Mouse (Mus musculus) hindlimb bud, embryonic 11.5 days (tissue): ENCODE results near the gene Mab21l1.

ENCODE experiments used
- DNase-seq: peaks from one replicate; pipeline ENCODE4 v3.0.0-alpha.2; 2012; ENCODE audit warnings: low read depth, low spot score; ENCODE audit errors: extremely low spot score

Gene Mab21l1

DNA sequence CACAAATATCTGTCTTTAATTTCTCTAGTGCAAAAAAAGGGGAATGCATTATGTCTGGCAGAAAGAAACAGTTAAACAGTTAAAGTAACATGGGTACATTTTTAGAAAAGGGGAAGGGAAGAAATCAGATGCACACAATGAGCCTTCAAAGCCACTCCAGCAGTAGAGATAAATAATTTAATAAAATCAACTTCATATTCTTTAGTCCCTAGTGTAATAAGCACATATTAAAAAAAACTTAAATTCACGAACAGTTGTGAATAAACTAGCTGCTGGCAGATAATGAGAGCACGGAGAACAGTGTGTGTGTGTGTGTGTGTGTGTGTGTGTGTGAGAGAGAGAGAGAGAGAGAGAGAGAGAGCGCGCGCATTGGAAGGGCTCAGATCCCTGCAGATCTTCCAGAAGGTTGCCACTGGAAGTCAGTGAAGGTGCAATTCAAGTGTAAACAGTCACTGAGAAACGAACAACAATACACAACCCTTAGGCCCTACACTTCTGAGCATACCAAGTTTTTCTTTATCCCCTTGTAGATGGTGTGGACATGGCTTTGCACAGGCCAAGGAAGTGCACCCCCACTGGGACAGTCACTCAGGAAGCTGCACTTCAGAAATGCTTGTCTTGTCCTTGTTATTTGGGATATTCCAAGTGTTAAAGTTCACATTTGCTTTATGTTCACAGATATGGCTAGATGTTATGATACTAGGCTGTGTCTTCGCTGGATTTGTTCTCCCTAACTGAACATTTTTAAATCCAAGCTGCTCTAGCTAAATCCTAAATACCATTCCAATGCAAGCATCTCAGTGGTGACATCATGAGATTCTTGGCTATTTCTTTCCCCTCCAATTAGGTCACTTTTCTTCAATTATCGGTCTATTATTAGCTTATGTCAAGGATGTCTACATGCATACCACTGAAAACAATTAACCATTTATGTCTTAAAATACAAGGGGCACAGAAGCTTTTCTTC, 3.3 kb upstream of the Mab21l1 start:
- DNase-seq = no peak

DNA sequence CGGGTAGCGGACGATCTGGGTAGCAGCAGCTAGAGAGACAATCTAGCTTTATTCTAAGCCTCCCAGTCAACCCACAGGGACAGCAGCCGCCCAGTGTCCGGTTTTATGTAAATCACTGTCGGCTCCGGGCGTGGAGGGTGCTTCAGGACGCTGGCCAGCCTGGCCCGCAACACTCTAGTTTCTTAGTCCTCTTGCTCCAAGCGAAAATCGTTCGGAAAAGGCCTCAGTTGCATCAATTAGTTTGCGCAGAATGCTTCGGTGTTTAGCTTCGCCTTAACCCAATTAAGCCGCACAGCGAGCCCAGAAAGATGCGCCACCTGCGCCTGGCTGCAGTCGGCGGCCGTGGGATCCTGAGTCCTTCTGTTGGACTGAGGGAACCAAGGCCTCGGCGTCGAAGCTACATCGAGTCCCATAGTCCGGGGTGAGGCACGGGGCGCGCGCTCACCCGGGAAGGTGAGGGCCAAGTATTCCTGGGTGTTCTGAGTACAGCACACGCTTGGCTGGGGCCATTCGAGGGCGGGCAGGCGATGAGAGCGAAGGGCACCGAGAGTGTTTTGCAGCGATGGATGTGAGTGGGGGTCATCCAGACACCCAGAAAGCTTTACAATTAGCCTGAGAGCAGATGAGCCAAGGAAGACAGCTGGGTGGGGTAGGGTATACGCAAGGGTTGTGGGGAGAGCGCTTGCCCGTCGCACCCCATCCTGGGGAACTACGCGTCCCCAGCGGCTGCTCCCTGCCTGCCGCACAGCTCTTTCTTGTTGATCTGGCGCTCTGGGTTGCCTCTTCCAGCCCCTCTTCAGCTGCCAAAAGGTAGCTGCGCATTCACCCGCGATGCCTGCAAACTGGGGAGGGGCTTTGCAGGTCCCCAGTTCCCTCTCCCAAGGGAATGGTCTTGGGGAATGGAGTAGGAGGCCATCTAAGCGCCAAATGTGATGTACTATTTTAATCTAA, 1.9 kb upstream of the Mab21l1 start:
- DNase-seq = no peak

DNA sequence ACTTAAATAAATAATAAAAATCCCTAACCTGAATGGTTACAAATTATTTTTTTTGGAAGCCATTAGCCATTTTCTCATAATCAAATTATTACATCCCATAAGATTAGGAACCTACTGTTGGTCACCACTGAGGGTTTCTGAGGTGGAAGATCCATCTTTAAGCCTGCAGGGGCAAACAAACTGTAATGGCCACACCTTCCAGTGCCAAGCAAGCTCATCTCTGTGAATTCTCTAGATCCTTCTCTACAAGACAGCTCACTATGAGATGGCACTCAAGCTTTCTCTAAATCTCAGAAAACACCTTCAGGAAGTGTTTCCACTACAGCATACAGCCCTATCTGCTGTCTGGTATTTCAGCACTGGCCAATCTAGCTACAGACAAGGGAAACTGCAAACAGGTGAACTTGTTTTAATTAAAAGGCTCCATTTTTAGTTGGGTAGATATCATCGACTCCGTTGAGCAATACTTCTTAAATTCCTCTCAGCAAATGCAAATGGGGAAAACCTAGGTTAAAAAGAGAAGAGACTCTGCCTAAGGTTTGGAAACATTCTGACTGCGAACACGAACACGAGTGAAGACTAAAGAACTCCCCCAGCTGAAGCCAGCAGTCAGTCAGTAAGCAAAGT, 768 bp upstream of the Mab21l1 start:
- no peak for DNase-seq

DNA sequence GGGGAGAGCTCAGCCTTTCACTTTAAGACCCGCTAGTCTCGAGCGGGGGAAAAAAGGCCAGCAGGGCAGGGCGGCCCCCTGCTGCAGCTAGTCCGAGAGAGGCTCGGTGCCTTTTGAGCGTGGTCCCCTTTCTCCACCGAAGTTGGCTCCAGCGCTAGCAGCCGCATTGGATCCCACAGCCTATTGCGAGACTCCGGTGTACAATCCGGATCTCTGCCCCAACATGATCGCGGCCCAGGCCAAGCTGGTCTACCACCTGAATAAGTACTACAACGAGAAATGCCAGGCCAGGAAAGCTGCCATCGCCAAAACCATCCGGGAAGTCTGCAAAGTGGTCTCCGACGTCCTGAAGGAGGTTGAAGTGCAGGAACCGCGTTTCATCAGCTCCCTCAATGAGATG, 461 bp downstream of the Mab21l1 start:
- no peak for DNase-seq

DNA sequence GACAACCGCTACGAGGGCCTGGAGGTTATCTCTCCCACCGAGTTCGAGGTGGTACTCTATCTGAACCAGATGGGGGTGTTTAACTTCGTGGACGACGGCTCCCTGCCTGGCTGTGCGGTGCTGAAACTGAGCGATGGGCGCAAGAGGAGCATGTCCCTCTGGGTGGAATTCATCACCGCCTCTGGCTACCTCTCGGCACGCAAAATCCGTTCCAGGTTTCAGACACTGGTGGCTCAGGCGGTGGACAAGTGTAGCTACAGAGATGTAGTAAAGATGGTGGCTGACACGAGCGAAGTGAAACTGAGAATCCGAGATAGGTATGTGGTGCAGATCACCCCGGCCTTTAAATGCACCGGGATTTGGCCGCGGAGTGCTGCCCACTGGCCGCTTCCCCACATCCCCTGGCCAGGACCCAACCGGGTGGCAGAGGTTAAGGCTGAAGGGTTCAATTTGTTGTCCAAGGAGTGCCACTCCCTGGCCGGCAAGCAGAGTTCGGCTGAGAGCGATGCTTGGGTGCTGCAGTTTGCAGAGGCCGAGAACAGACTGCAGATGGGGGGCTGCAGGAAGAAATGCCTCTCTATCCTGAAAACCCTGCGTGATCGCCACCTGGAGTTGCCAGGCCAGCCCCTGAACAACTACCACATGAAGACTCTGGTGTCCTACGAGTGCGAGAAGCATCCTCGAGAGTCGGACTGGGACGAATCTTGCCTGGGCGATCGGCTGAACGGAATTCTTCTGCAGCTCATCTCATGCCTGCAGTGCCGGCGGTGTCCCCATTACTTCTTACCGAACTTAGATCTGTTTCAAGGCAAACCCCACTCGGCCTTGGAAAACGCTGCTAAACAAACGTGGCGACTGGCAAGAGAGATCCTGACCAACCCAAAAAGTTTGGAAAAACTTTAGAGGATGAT, 1.1 kb downstream of the Mab21l1 start:
- DNase-seq = no peak

DNA sequence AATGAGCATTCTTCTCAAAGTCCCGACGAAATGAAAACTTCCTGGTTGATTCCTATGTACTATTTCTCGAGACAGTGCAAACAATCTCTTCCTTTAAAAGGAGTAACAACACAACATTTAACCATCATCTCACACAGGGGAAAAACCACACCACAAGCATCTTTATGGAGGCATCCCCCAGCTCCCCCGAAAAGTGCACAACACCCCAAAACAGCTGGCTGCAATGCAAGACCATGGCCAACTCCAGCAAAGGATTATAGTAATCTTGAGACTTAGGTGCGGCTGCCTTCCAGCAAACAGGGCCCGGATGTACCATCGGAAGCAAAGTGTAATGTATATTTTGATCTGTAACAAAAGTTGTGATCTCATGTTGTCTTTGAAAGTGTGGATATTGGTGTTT, 1.8 kb downstream of the Mab21l1 start:
- no peak for DNase-seq

DNA sequence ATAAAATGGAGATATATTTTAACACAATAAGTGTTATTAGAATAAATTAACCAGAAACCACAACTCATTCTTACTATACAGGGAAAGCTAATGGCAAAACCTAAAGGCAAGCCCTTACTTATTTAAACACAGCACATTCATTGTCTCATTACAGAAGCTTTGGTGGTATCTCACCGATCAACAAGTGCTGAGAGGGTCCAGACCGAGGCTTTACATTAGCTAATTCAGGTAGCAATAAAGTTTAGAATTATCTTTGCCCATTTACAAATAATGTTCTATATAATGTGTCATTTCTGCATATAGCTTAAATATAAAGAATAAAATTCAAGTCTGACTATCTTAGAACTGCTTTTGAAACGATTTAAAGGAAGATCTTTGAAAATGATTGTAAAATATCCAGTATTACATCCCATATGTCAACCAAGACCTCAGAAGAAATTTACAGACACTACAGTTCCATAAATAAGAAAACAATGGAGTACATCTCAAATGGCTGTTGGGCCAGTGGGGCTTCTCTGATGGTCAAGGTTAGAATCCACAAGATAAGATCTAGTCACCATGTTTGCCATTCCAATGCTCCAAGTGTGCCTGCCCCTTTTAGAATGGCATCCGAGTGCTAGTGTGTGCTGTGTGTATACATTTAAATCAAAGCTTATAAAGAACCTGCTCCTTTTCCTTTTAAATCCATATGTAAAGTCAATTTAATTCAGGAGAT, 3.1 kb downstream of the Mab21l1 start:
- no peak for DNase-seq

DNA sequence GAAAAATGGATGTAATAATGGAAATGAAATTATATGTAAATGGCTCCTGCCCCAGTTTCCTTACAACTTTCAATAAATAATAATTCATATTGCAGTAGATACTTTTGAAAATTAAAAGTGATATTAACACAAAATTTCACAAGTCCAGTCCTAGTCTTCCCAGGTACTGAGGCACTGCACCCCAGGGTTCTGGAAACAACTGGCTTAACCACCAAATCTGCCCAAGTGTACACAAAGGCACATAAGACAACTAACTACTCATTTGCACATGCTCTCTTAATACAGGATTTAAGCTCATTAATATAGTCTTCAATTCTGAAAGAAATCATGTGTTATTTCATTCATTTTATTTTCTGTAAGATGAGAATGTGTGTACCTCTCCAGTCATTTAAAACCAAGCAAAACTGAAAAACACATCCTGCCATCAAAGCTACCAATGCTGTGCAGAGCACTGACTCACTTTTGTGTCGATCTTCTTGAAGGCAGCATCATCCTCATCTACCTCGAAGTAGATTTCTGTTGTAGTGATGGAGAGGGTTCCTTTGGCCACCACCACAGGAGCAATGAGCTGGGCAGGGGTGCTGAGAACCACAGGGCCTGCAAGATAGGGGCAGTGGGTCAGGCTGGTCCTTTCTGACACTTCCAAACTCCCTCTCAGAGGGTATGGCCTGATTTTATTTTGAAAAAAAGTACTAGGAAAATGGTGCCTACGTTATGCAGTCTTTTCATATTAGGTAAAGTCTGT, 3.8 kb downstream of the Mab21l1 start:
- no peak for DNase-seq

DNA sequence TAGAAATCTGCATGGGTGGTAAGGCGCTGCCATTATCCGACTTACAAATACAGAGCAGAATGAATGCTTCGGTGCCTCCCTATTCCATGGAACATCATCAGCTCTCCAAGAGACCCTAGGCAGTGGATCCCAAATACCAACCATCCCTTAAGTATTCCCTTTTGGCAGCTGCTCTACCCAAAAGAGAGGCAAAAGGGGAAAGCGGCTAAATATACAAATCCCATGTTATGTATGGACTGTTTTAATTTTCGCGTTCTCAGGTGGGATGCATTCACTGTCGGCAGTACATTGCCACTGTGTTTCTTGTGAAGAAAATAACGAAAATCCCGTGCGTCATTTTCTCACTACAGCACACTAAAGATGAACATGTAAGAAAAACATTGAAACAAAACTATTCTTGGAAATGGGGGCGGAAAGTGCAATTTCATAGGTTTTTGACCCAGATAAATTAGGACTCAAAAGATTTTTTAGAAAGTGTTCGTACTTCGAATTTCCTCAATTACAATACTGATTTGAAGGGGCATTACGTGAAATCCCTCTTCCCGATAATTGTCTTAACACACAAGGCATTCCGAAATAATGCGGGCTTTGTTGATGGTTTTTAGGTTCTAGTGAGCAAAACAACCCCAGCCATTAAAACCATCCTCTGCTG, 4.7 kb downstream of the Mab21l1 start:
- no peak for DNase-seq

DNA sequence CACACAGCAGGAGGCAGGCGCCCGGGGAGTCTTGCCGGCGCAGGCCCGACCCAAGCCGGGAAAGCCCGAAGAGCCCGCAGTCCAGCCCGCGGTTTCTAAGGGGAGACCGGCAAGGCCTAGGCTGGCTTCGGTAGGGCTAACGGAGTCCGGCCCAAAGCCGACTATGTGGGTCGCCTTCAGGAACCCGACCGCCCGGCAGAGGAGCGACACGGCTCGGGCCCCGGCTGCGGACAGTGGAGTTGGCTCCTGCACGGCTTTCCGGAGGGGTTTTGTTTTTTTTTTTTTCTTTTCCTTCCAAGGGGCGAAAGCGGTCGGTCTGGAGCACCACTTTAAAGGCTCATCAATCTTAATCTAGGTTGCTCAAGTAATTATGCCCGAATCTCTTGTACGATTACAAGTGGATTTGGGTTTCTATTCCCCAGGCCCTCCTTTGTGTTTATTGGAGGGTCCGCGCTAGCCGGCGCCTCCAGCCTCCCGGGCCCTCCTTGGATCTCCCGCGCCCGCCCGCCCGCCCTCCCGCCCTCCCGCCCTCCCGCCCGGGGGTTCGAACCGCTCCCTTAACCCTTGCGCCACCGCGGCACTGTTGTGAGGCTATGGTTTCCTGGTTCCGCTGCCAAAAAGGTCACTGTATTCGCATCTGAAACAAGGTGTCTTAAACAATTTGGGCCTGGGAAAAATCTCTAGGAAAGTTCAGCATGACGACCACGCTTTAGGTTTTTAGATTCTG, 5.3 kb downstream of the Mab21l1 start:
- DNase-seq = no peak

DNA sequence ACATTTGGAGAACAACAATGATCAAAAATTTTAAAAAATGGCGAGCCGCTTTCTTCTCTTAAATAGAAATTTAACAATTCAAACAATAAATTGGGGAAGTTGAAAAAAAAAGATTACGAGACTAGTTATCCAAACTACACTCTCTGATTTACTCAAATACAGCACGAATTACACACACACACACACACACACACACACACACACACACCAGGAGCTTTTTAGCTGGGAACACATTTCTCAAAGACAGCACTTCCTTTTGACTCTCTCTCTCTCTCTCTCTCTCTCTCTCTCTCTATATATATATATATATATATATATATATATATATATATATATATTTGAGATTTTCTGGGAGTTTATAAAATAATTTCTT, 5.9 kb downstream of the Mab21l1 start:
- no peak for DNase-seq

DNA sequence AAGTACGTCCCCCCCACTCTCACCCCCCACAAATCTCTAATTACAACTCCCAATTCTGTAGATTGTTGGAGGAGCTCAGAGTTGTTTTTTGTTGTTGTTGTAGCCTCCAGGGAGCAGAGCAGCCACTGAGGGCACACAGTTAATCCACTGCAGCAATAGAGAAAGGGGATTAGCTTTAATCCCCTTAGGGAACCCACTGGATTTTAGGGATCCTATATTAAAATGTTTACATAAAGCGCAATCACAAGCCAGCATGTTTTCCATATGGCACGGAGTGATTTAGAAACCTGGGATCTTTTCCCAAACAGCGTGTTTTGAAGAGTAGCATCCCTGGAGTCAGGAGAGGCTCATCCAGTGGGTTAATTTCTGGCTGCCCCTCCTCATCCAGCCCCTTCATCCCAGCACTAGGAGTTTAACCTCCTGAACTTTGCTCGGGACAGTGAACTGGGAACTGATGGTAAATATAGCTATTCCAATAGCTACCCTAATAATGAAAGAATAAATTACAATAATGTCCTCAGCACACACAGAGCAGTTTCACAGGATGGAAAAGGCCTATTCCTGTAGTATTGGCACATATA, 6.4 kb downstream of the Mab21l1 start:
- DNase-seq = no peak

DNA sequence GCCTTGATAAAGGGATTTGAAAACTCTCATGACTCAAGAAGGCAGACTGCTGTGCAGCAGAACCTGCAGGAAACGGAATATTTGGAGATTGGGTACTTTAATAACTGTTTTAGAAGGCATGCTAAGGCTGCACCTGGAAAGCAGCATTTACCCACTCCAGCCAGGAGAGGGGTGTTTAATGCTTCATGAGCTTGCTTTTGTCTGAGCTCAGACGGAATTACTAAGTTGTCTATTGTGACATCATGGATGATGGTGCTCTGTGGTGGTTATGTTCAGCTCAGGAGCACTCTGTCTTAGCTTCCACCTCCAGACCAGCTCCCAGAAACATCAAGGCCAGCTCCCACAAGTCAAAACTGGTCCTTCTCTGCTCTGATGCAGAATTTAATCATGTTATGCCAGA, 7.5 kb downstream of the Mab21l1 start:
- no peak for DNase-seq

DNA sequence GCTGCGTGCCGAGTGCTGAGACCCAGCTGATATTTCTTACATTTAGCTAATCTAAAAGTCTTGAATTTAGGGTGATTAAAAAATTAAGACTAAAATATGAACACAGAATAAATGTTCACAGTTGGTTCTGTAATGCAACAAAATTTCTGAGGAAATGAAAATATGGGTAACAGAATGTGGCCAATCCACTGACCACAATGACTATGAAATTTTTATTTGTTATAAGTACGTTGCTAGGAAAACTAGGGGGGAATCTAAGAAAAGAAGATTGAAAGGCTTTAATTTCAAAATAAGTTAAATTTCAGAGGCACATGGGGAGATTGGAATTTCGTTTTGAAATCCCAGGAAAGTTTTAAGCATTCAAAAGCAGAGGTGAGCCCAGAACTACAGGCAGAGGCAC, 8.3 kb downstream of the Mab21l1 start:
- no peak for DNase-seq

DNA sequence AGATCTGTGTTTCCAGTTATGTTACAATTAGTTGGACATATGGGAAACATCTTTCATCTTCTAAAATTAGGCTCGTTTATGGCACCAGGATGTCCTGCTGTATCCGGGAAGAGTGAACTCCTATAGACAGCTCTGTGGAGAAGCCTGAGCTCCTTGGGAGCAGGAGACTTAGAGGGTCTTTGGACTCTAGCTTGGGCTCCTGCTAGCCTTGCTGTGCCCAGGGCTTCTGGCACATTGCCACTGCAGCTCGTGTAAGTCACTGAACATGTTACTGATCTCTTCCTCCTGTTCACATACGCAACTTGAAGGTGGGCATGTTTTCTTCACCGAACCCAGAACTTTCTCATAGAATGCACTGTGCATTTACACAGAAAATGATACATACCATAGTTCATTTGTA, 9.9 kb downstream of the Mab21l1 start:
- DNase-seq = no peak

DNA sequence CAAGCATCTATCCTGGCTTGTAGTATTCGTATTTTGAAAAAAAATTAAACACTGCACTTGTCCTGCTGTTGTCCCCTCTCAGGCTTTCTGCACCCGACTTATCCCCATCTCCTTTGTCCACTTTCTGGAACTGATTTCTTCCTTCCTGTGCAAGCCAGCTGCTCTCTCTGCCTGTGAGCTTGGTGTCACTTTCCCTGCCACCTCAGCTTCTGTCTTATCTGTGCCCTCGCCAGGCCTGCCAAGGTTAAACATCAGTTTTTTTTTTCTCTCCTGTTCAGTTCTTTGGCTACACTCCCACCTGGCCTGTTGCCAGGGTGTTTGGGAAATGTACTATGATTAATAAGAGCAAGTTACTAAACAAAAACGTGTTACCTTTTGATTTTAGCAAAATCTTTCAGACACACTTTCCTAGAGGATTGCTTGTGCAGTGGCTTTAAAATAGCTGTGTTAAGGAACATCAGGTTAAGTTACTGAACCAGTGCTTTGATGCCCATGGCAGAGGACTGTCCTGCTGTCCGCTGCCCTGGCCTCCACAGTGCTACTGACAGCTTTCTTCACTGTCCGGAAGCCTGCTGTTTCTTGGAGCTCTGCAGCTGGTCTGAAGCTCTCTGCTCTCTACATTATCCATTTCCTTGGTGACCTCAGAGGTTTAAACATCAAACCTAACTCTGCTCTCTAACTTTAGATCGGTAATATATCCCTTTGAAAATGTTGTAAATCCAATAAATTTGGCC, 11.7 kb downstream of the Mab21l1 start:
- no peak for DNase-seq

DNA sequence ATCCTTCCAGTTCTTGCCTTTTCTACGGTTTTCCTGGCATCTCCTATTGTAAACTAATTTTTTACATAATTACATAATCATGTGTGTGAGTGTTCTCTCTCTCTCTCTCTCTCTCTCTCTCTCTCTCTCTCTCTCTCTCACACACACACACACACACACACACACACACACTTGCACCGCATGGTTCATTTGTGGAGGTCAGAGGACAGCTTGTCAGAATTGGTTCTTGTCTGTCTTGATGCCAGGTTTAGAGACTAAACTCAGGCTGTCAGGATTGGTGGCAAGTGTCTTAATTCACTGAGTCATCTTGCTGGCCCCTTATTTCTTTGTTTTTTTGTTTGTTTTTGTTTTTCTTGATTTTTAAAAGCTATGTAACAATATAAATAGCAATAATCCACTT, 12.5 kb downstream of the Mab21l1 start:
- DNase-seq = no peak
